Mouse (Mus musculus) frontal cortex, postnatal 36 days (tissue): Measurements from ENCODE around the gene Klra10.
"Not testable (repeated sequence)": the region's sequence is repeated elsewhere in the genome, so short reads cannot be mapped to it uniquely, and the experiment has no call there.

Experiments
- DNase-seq, 2 experiments: peaks; one replicate each; pipeline ENCODE4 v3.0.0; 2022; ENCODE audit warnings: low spot score in 2 of 2

The Klra10 gene

DNA sequence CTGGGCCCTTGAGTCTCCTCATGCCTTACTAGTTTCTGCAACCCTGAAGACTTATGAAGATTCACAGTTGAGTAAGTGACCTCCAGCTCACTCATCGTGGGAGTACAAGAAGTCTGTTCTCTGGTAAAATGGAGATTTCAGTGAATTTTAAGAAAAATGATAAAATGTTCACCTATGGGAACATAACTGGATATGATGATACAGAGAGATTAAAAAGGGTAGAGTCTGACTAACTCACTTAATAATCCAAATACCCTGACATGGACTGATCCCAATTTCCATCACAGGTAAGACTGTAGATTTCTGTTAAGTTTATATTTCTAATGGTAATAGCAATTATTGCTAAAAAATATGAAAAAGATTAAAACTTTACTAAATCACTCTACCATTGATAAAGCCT lies at the start of gene Klra10:
TSS of gene Klra10 (minus strand) at position 101 of the 400 bp plus-strand sequence.
- not testable (repeated sequence) for DNase-seq

GRCm38 (mm10) chr6:130287984-130288649 lies 6.4 kb upstream of the Klra10 start:
- DNase-seq, result no peak

- DNase-seq, result no peak
Measured at GRCm38 (mm10) chr6:130255326-130255725, 26.4 kb downstream of the Klra10 start.

GRCm38 (mm10) chr6:130237536-130237935 lies 44.2 kb downstream of the Klra10 start:
- no peak for DNase-seq

DNA sequence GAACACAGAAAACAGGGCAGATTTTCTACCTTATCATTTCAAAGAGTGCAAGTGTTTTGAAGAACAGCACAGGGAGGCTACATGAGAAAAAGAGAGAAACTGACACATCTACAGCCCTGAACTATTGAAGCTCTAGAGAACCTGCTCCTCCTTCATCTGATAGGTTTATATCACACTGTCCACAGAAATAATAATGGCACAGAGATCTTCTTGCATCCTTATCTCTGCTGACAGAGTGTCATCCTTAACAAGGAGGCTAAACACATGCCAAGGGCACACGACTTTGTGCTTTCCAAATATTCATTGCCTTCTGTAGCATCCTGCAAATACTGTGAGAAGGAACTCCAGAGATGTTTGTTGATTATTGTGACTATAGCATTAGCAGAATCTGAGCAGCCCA lies 45.1 kb downstream of the Klra10 start:
- DNase-seq, result no peak

- no peak for DNase-seq
Measured at GRCm38 (mm10) chr6:130233222-130233621, 48.5 kb downstream of the Klra10 start, which contains the start of gene Klra7. Gene Klra7, minus strand, starts transcription at chr6:130233322.
